Mouse (Mus musculus) embryonic fibroblast, embryonic 13.5 days (primary cell): Measurements from ENCODE around the gene Mcm3ap. TPM values are rescaled to one million over a fixed set of nuclear protein-coding genes. Genes with fewer than 3 reads are reported as not detected.

Experiments used
- H3K27ac ChIP-seq: 2 replicates; pipeline ENCODE4 v1.5.1; 2012; ENCODE audit warnings: low read length, control low read depth, inconsistent platforms; ENCODE audit not compliant: insufficient read depth
- H3K4me1 ChIP-seq: 2 replicates; pipeline ENCODE4 v1.6.1; 2011; ENCODE audit warnings: low read length; ENCODE audit not compliant: control insufficient read depth, insufficient read depth
- H3K4me3 ChIP-seq: 2 replicates; pipeline ENCODE4 v1.5.1; 2011; ENCODE audit warnings: mild to moderate bottlenecking, control low read depth, low read length; ENCODE audit not compliant: insufficient read depth
- CTCF ChIP-seq: IDR thresholded peaks from 2 replicates; pipeline ENCODE4 v1.5.1; 2011; ENCODE audit warnings: mild to moderate bottlenecking, control low read depth, low read length, moderate library complexity, borderline replicate concordance; ENCODE audit not compliant: insufficient read depth
- POLR2A ChIP-seq: IDR thresholded peaks from 2 replicates; pipeline ENCODE4 v1.6.1; 2011; ENCODE audit warnings: low read depth, mild to moderate bottlenecking, control low read depth, low read length, moderate library complexity
- polyA plus RNA-seq: library from polyadenylated mRNA; stranded (reverse); fragments of >200 nt; gene quantifications from 2 replicates; pipeline ENCODE4 v1.2.4, GENCODE M21; 2011; ENCODE audit warnings: low read depth; ENCODE audit not compliant: missing spikeins, insufficient read length

Gene Mcm3ap
- 35.0 and 35.4 TPM in 2 replicates for polyA plus RNA-seq

GRCm38 (mm10) chr10:76468203-76469162 is at the start of gene Mcm3ap, which contains the start of gene Ybey:
Mcm3ap (plus strand) TSS chr10:76468927.
Ybey (minus strand) TSS chr10:76469114.
- Histone ChIP-seq H3K4me1 (no peaks in the 10 kb centered on the region), H3K4me3 (peak within 1 kb of the TSS; percentile 81), H3K27ac (peak within 1 kb of the TSS; percentile 54)
- TF ChIP-seq POLR2A, result peak; percentile 74
- TF ChIP-seq CTCF, result no peak

GRCm38 (mm10) chr10:76425674-76426073 is 43.1 kb upstream of the Mcm3ap start:
- H3K4me1 ChIP-seq, result no peaks in the 10 kb centered on the region
- H3K27ac ChIP-seq, result no peak overlapping the region
- no peak for TF ChIP-seq POLR2A
- TF ChIP-seq CTCF, result no peak
- H3K4me3 ChIP-seq, result no peak overlapping the region

DNA sequence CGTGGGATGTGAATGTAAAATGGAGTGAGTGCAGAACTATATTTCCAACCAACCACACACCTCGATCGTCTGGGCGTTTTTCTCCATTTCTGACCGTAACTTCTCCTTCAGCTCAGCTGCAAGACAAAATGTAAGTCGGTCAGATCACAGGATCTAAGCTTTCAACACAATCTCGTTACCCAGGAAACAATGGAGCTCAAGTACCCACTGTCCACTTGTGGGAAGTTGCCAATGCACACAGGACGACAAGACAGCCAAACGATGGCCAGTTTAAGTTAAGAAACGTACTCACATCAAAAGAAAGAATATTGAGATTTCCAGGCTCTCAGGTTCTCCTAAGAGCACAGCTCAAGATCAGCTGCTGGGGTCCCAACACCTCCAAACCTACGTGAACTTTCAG is 34.8 kb upstream of the Mcm3ap start:
- Histone ChIP-seq H3K4me3 (no peak overlapping the region), H3K4me1 (no peaks in the 10 kb centered on the region), H3K27ac (no peak overlapping the region)
- TF ChIP-seq CTCF (no peak), POLR2A (no peak)

DNA sequence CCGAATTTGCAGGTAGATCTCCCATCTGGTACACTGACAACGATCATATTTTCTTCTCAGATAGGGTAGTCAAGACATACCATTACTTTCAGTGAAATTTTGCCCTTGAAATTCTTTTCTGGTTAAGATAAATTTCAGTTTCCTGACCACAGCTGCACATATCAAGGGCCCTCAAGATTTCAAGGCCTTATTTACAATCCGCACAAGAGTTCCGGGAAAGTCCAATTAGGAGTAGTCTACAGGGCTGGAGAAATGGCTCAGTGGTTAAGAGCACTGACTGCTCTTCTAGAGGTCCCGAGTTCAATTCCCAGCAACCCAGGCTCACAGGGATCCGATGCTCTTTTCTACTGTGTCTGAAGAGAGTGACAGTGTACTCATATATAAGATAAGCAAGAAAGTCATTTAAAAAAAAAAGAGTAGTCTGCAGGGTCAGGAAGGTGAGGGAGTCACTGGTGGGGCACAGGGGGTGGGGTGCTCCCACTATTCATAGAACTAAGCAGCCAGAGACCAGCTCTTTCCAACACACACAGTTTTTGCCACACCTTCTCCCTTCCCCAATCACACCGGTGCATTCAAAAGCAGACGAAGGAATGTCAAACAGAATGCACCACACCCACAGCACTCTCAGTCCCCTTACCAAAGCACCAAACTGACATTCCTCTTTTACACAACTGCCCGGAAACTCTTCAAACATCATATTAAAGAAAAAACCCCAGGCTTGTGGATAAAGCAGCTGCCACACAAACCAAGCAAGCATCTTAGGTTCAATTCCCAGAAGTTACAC is 29.4 kb upstream of the Mcm3ap start:
- H3K27ac ChIP-seq, result no peak overlapping the region
- no peak overlapping the region for H3K4me3 ChIP-seq
- no peak for TF ChIP-seq POLR2A
- TF ChIP-seq CTCF, result no peak
- H3K4me1 ChIP-seq, result no peaks in the 10 kb centered on the region

DNA sequence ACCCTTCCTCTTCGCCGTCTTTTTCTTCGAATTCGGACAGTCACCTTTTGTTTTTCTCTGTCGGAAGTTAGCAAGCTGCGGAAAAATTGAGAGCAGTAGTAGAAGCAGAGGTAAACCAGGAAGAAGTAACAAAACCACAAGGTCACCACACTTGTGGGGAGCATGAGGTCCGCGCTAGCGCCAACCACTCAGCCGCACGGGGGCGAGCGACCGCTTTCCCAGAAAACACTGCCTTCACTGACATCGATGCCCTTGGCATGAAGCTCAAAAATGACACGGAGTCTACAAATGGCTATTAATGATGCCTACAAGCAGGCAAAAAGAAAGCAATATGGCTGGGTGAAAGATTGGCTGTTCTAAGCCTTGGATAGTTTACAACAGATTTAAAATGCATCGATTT is 28.4 kb upstream of the Mcm3ap start, which contains the start of gene AC141477.1:
Gene AC141477.1 (minus strand): TSS at position 164 of the 400 bp plus-strand sequence.
- H3K4me1 ChIP-seq, result no peaks in the 10 kb centered on the region
- no peak within 1 kb of the TSS for H3K4me3 ChIP-seq
- TF ChIP-seq CTCF, result no peak
- no peak for TF ChIP-seq POLR2A
- no peak within 1 kb of the TSS for H3K27ac ChIP-seq

- H3K4me1 ChIP-seq, result no peaks in the 10 kb centered on the region
- TF ChIP-seq POLR2A, result peak; percentile 53
- peak; percentile 57; the same call in 1 of the 2 replicates for TF ChIP-seq CTCF
- H3K27ac ChIP-seq, result peak within 1 kb of the TSS; percentile 57
- peak within 1 kb of the TSS; percentile 84 for H3K4me3 ChIP-seq
These were observed 26.3 kb upstream of the Mcm3ap start, which contains the start of gene Pcnt for GRCm38 (mm10) chr10:76442178-76443088. Pcnt (minus strand) TSS chr10:76442786.

DNA sequence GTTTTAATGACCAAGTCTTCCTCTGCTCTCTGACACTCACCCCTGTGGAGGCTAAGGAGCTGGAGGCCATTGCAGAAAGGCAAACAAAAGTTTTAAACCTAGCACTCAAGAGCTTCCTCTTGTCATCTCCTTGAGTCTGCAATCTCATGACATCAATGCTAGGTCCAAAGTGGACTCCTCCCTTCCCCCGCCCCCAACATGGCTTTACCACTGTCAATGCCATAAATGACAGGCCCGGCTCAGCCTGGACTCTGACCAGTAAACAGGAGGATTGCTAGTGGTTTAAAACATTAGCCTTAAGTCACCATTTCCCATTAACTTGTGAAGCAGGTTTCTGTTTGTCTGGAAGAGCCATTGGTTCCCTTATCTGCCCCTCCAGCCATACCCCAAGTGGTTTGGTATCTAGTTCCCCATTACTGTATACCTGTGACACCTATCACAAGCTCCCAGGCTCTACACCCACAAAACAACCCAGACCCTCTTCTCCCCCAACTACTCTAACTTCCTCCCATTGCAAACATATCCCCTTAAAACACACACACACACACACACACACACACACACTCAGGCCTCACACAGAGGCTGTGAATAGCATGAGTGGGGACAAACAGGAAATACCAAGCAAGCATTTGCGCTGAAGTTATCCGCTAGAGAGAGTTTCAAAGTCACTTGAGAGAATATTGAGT is 22.6 kb upstream of the Mcm3ap start:
- Histone ChIP-seq H3K4me3 (no peak overlapping the region), H3K4me1 (no peaks in the 10 kb centered on the region), H3K27ac (no peak overlapping the region)
- no peak for TF ChIP-seq CTCF

GRCm38 (mm10) chr10:76447406-76448229 is 21.1 kb upstream of the Mcm3ap start:
- no peak overlapping the region for H3K27ac ChIP-seq
- TF ChIP-seq CTCF (no peak), POLR2A (no peak)
- H3K4me3 ChIP-seq, result no peak overlapping the region

More at GRCm38 (mm10) chr10:76447406-76448229, 21.1 kb upstream of the Mcm3ap start:
- H3K4me1 ChIP-seq, result no peaks in the 10 kb centered on the region
